Mouse (Mus musculus): Measurements from ENCODE around the gene Arfgef2. TPM values are rescaled to one million over a fixed set of nuclear protein-coding genes. Genes with fewer than 3 reads are reported as not detected.
"Not testable (repeated sequence)": the region's sequence is repeated elsewhere in the genome, so short reads cannot be mapped to it uniquely, and the experiment has no call there.

The Arfgef2 gene
- total and polyA plus RNA-seq, 2 experiments from 2014 or later: 4.6 to 26.3 TPM

DNA sequence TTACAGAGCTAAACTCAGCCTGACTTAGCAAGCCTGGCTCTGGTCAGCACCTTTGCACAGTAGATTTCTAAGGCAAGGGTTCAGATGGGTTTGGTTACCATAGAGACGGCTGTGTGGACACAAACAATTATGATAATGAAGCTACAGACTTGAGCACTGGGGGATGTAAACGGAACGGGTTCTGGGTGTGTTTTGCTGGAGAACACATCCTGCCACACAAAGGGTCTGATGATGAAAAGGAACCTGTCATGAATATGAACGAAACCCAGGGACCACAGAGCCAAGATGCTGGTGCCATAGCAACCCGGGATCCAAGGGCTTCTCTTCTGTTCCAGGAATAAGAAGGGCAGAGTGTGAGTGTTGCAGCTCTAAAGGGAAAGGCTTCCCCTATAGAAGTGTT, 13.0 kb upstream of the Arfgef2 start, which contains the start of gene Trp53rkb:
Gene Trp53rkb, plus strand, starts transcription at position 177 of the 400 bp plus-strand sequence.
- WGBS: 22% methylated on average over 5 of the region's 5 CpGs

GRCm38 (mm10) chr2:166793542-166794214, 11.7 kb upstream of the Arfgef2 start:
- not testable (repeated sequence) for H3K4me1 ChIP-seq (ENCODE audit: insufficient read depth, low read length); H3K27me3 ChIP-seq (ENCODE audit: insufficient read depth, low read length); H3K9me3 ChIP-seq (ENCODE audit: low read length)
- under 1% methylated on average over 73 of the region's 76 CpGs for WGBS
- Histone ChIP-seq H3K27ac (peak overlapping the region; percentile 80), H3K9ac (replicated peaks; ENCODE audit: low read length) (peak overlapping the region; percentile 67), H3K4me3 (ENCODE audit: low read length) (peak overlapping the region; percentile 72), H3K36me3 (ENCODE audit: insufficient read depth, low read length) (peaks cover 12% of the 10 kb centered on the region; the same call in 1 of the 2 replicates), H3K4me2 (ENCODE audit: low read depth, low read length) (peak overlapping the region; percentile 59)
- ATAC-seq (peak; percentile 90), DNase-seq (ENCODE audit: low spot score) (peak; percentile 90)

More for the DNA sequence above, 13.0 kb upstream of the Arfgef2 start, which contains the start of gene Trp53rkb:
- Histone ChIP-seq H3K4me1 (ENCODE audit: insufficient read depth, low read length) (peaks cover 4% of the 10 kb centered on the region; the same call in 1 of the 2 replicates), H3K9me3 (ENCODE audit: low read length) (no peaks in the 10 kb centered on the region), H3K27me3 (ENCODE audit: insufficient read depth, low read length) (no peaks in the 10 kb centered on the region), H3K27ac (peak within 1 kb of the TSS; percentile 80), H3K4me2 (ENCODE audit: low read depth, low read length) (peak within 1 kb of the TSS; percentile 59), H3K9ac (replicated peaks; ENCODE audit: low read length) (peak within 1 kb of the TSS; percentile 67), H3K36me3 (ENCODE audit: insufficient read depth, low read length) (peaks cover 8% of the 10 kb centered on the region; the same call in 1 of the 2 replicates), H3K4me3 (ENCODE audit: low read length) (peak within 1 kb of the TSS; percentile 72)
- TF ChIP-seq CTCF (IDR thresholded peaks at IDR 0.05; ENCODE audit: low read depth): no peak
- ATAC-seq: peak; percentile 76
- peak; percentile 67 for DNase-seq (ENCODE audit: low spot score)

- Histone ChIP-seq H3K4me1 (ENCODE audit: insufficient read depth, low read length) (no peaks in the 10 kb centered on the region), H3K27me3 (ENCODE audit: insufficient read depth, low read length) (no peaks in the 10 kb centered on the region), H3K27ac (no peak overlapping the region), H3K4me2 (ENCODE audit: low read depth, low read length) (no peak overlapping the region), H3K4me3 (ENCODE audit: low read length) (no peak overlapping the region), H3K9ac (replicated peaks; ENCODE audit: low read length) (no peak overlapping the region), H3K36me3 (ENCODE audit: insufficient read depth, low read length) (peaks cover 12% of the 10 kb centered on the region; the same call in 1 of the 2 replicates), H3K9me3 (ENCODE audit: low read length) (no peaks in the 10 kb centered on the region)
- 82% methylated on average over 11 of the region's 11 CpGs for WGBS
- no peak for ATAC-seq
- no peak for TF ChIP-seq CTCF (IDR thresholded peaks at IDR 0.05; ENCODE audit: low read depth)
- no peak for DNase-seq (ENCODE audit: low spot score)
Observed at GRCm38 (mm10) chr2:166799615-166800472, 5.5 kb upstream of the Arfgef2 start.

DNA sequence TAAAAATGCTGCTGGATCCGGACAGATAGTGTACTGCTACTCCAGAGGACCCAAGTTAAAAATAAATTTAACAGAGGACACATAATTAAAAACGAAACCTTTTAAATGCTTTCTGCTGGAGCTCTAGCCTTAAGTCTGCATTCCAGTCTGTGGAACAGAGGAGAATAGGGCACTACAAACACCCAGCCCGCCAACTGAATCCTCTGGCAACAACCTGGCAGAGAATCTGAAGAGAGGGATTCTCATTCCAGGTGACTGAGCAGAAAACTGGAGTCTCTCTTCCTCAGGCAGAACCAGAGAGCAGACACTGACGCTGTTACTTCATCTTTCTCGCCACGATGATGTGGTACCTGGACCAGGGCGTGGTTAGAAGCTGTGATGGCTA, 4.9 kb upstream of the Arfgef2 start:
- Histone ChIP-seq H3K4me3 (ENCODE audit: low read length) (no peak overlapping the region), H3K4me1 (ENCODE audit: insufficient read depth, low read length) (no peaks in the 10 kb centered on the region), H3K9ac (replicated peaks; ENCODE audit: low read length) (no peak overlapping the region), H3K4me2 (ENCODE audit: low read depth, low read length) (no peak overlapping the region), H3K9me3 (ENCODE audit: low read length) (no peaks in the 10 kb centered on the region), H3K27me3 (ENCODE audit: insufficient read depth, low read length) (no peaks in the 10 kb centered on the region), H3K27ac (no peak overlapping the region), H3K36me3 (ENCODE audit: insufficient read depth, low read length) (peaks cover 12% of the 10 kb centered on the region; the same call in 1 of the 2 replicates)
- no peak for ATAC-seq
- 88% methylated on average over 7 of the region's 7 CpGs for WGBS
- no peak for DNase-seq (ENCODE audit: low spot score)
- TF ChIP-seq CTCF (IDR thresholded peaks at IDR 0.05; ENCODE audit: low read depth): no peak

GRCm38 (mm10) chr2:166801436-166801835, 4.0 kb upstream of the Arfgef2 start:
- Histone ChIP-seq H3K9ac (replicated peaks; ENCODE audit: low read length) (no peak overlapping the region), H3K27me3 (ENCODE audit: insufficient read depth, low read length) (no peaks in the 10 kb centered on the region), H3K36me3 (ENCODE audit: insufficient read depth, low read length) (peaks cover 11% of the 10 kb centered on the region; the same call in 1 of the 2 replicates), H3K27ac (no peak overlapping the region), H3K4me3 (ENCODE audit: low read length) (no peak overlapping the region), H3K4me2 (ENCODE audit: low read depth, low read length) (no peak overlapping the region), H3K9me3 (ENCODE audit: low read length) (no peaks in the 10 kb centered on the region), H3K4me1 (ENCODE audit: insufficient read depth, low read length) (no peaks in the 10 kb centered on the region)
- no peak for ATAC-seq
- no peak for TF ChIP-seq CTCF (IDR thresholded peaks at IDR 0.05; ENCODE audit: low read depth)
- 70% methylated on average over 2 of the region's 2 CpGs for WGBS
- DNase-seq (ENCODE audit: low spot score): no peak

- H3K27me3 ChIP-seq (ENCODE audit: insufficient read depth, low read length): no peaks in the 10 kb centered on the region
- no peak overlapping the region for H3K9ac ChIP-seq (replicated peaks; ENCODE audit: low read length)
- no peaks in the 10 kb centered on the region for H3K4me1 ChIP-seq (ENCODE audit: insufficient read depth, low read length)
- H3K36me3 ChIP-seq (ENCODE audit: insufficient read depth, low read length): no peaks in the 10 kb centered on the region
- H3K4me3 ChIP-seq (ENCODE audit: low read length): no peak overlapping the region
- H3K9me3 ChIP-seq (ENCODE audit: low read length): no peaks in the 10 kb centered on the region
- 92% methylated on average over 3 of the region's 3 CpGs for WGBS
- no peak for ATAC-seq
- H3K4me2 ChIP-seq (ENCODE audit: low read depth, low read length): no peak overlapping the region
- H3K27ac ChIP-seq: no peak overlapping the region
- no peak for TF ChIP-seq CTCF (IDR thresholded peaks at IDR 0.05; ENCODE audit: low read depth)
- no peak for DNase-seq (ENCODE audit: low spot score)
Observed at GRCm38 (mm10) chr2:166803298-166803697, 2.1 kb upstream of the Arfgef2 start.
